Mouse (Mus musculus) lung, adult 18-20 months (tissue): ENCODE results near the gene Inka1.
A peak's percentile ranks its signal among the peaks of the same experiment; 100 is the strongest.
"Not testable (repeated sequence)": the region's sequence is repeated elsewhere in the genome, so short reads cannot be mapped to it uniquely, and the experiment has no call there.

ENCODE experiments used
- DNase-seq, 2 experiments: peaks; one replicate each; pipeline ENCODE4 v3.0.0; 2022; ENCODE audit warnings: mixed read lengths in 2 of 2

The Inka1 gene

DNA sequence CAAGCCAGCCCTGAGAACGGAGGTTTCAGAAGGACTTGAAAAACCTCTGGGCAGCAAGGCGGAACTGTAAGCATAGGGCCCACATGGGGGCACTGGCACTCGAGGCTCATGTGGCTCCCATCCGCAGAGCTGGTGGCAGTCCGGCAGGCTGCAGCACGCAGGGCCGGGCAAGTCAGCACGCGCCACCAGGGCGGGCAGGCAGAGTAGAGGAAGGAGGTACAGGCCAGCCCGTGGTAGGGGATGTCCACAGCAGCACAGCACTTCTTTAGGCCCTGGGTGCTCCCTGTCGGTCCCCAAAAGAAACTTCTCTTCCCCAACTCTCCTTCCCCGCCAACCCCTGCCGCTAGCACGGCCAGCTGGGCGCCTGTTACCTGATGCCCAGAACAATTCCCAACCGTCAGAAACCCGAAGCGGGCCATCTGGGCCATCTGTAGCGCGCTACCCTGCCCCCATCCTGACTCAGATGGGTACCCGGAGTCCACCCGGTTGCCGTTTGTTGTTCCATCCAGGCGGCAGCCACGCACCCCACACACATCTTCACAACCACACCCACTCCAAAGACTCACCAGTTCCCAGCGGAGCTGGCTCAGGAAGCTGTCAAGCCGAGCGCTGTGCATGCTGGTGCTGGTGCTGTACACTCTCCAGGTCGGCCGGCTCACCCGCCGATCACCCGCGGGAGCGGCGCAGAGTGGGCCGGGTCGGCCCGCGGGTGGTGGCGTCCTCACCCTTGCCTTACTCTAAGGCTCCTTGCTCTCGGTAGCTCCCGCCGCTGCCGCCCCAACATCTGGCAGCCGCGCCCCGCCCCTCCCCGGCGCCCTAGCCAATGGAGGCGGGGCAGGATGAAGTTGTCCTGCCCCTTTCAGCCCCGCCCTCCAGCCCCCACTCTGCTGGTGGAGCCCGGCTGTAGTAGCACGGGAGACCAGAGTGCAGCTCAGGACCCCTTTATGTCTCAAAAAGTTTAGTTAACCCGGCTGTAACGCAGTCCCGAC is at the start of gene Inka1:
Gene Inka1, minus strand, starts transcription at position 749 of the 989 bp plus-strand sequence.
- peak; percentile 86 to 90 for DNase-seq

DNA sequence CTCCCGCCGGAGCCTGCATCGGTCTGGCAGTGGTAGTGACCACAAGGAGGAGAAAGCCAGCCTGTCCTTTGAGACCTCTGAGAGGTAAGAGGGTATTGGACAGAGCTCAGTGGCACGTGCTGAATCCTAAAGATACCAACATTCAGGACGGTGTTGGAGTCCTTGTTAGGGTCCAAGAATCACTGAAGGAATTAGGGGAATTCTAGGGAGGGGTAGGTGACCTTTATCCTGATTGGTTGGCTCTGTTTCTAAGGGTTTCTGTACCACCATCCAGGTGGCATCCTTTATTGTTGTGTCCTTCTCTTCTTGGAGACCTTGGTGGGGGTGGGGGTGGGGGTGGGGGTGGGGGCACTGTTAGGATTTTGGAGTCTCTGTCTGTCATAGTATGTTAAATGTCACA is 46.4 kb upstream of the Inka1 start:
- no peak for DNase-seq

DNA sequence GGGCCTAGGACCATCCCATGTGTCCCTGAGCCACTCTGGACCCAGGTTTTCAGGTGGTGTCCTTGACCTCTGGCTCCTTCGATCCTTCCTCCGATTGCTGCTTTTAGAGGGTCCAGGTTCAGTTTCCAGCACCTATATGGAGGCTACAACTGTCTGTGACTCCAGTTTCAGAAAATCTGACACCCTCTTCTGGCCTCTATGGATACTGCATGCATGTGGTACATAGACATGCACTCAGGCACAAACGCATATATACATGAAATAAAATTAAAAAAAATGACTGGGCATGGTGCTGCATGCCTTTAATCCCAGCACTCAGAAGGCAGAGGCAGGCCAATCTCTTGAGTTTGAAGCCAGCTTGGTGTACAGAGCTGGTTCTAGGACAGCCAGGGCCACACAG is 42.2 kb upstream of the Inka1 start:
- no peak for DNase-seq

DNA sequence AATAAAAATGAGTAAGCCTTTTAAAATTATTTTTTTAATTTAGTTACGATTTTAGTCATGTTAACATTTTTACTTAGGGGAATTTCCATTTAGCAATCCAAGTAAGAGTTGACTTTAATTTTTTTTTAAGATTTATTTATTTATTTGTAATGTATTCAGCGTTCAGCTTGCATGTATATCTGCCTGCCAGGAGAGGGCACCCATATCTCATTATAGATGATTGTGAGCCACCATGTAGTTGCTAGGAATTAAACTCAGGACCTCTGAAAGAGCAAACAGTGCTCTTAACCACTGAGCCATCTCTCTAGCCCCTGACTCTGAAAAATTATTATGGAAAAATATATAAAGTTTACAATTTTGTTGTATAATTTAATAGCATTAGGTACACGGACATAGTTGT is 40.9 kb upstream of the Inka1 start:
- DNase-seq, result no peak

GRCm38 (mm10) chr9:108023216-108023615 is 37.5 kb upstream of the Inka1 start:
- no peak for DNase-seq

DNA sequence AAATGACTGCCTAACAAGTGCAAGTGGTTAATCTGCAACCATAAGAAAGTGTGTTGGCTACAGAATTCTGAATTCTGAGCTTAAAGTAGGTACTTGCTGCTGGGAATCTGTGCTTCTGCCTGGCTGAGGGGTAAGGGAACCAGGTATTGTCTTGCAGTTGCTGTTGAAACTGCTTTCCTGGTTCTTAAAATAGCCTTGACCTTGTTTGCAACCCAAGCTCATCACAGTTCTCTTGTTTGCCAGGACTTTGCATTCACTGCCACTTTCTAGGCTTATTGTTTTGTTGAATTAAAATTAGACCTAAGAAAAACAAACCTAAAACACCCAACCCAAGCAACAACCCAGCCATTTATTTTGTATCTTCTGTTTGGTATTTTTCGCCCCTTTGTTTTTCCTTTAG is 35.1 kb upstream of the Inka1 start:
- DNase-seq, result no peak

DNA sequence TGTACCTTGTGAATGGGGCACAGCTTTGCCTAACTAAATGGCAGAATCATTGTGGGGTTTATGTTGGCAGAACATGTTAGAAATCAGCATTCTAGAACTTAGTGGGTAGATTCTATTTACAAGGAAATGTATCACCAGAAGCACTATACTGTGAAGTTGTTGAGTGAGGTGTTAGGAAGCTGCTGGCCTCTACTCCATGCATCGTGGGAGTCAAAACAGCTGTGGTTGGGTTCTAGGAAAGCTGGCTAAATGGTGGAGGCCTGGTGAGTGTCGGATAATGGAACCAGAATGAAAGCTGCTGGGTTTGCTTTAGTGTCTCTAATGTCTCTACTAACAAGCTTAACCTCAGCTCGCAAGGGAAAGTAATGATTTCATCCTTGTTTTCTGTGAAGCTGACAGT is 31.4 kb upstream of the Inka1 start:
- no peak for DNase-seq

DNA sequence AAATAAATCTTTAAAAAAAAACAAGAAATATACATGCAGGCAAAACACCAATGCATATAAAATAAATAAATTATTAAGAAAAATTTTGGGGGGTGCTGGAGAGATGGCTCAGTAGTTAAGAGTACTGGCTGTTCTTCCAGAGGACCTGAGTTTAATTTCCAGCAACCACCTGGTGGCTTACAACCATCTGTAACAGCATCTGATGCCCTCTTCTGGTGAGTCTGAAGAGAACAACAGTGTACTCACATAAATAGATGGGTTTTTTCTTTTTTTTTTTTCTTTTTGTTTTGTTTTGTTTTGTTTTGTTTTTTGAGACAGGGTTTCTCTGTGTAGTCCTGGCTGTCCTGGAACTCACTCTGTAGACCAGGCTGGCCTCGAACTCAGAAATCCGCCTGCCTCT is 27.9 kb upstream of the Inka1 start:
- DNase-seq, result not testable (repeated sequence)

GRCm38 (mm10) chr9:108010385-108010784 is 24.7 kb upstream of the Inka1 start:
- no peak for DNase-seq

DNA sequence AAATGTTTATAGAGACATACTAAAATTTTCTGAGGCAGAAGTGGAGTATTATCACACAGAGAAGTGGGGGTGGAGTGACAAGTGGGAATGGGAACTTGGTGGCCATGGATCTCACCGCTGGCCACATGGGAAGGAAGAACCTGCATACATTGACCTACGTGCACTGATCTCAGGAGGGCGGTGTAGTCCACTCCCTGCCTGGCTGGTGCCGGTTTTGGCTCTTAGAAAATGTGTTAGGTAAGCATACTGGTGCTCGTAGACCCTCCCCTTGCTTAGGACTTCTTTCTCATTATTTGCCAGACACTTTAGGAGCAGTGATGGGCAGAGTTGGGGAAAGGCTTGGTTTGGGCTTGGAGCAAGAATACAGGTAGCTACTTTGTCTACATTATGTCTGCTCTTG is 22.4 kb upstream of the Inka1 start:
- DNase-seq, result peak in 1 of 2 experiments; percentile 10

DNA sequence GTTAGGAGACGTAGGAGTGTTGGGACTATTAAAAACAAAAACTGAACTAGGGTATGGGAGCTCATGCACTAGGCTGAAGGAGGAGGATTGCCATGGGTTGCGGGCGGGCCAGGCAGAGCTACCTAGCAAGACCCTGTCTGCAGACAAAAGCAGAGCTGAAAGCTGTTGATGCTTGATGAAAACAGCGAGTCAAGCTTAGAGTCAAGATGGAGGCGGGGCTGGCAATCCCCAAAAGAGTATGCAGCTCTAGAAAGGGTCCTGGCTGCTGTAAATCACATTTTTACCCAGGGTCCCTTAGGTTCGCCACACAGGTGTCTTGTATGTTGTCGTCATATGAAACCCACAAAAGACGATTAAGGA is 17.8 kb upstream of the Inka1 start:
- no peak for DNase-seq

- no peak for DNase-seq
Measured at GRCm38 (mm10) chr9:108002778-108003530, 17.3 kb upstream of the Inka1 start.

- DNase-seq, result peak; percentile 100
Measured at GRCm38 (mm10) chr9:108001922-108002770, 16.5 kb upstream of the Inka1 start, which contains the start of gene Ip6k1. Gene Ip6k1, plus strand, starts transcription at chr9:108002501.

DNA sequence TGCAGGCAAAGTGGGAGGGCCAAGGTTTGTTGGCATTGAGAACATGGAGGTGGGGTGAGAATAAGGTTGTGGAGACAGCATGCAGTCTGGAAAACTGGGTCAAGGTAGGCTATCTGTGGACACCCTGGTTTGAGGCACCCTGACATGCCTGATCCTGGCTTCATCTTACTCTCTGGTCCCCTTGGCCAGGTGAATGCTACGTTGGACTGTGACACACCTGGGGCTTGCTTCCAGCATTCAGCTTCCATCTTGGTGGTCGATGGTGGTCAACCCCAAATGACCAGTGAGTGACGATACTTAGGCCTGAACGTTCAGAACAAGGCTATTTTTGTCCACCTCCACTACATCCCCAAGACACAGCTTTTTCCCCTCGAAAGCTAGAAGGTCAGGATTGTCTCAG is 10.4 kb upstream of the Inka1 start, which contains the start of gene Gm20662:
Gene Gm20662, plus strand, starts transcription at position 301 of the 400 bp plus-strand sequence.
- DNase-seq, result no peak

- no peak for DNase-seq
Measured at GRCm38 (mm10) chr9:107995513-107995912, 9.8 kb upstream of the Inka1 start.

DNA sequence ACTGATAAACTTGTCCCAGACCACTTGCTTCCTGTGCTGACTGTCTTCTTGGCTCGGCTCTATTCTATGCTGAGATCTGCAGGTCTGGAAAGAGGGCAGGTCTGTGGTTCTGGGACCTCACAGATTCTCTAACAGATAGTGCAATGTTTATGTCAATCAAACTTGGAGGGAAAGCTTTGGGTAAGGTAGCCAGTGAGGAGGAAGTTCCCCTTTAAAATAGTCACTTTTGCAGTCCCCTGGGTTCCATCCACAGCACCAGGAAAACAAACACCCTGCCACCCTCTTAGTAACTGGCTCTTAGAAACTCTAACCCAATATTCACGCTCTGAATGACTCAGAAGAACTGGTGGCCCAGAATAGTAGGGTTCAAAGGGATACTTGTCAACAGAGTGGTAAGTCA is 8.8 kb upstream of the Inka1 start:
- no peak for DNase-seq

DNA sequence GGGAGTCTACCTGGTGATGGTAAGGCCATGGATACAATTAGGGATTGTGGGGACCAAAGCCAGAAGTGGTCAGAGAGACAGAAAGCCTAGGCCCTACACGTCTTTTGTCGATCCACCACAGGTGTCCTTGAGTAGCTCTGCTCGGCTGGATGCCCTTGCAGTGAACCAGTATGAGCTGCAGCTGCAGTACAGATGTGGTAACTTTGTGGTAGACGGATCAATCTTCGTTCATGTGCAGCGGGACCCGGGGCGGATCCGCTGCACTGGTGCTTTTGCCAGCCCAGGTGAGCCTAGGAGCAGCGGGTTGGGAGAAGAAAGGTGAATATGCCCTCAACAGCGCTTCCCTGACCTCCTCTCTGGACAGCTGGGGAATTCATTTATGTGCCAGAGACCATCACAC is 7.3 kb upstream of the Inka1 start:
- DNase-seq, result no peak

DNA sequence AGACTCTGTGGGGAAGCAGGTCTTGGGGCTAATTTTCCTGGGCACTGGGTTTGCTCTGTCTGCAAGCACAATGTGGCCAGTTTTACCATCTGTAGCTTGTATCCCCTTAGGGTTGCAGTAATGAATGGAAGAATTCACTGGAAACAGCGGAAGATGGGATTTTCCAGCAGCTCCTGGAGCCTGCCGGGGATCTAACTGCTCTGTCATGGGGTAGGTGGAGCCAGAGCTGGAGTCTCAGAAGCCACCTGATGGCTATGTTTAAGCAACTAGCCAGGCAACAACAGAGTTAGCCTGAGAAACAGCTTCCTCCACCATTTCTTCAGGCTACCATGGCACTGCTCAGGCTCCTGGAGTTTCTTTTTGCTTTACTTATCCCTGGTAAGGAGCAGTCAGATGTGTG is 6.5 kb upstream of the Inka1 start, which contains the start of gene Cdhr4:
Gene Cdhr4, plus strand, starts transcription at position 301 of the 400 bp plus-strand sequence.
- no peak for DNase-seq

GRCm38 (mm10) chr9:107987950-107988349 is 2.3 kb upstream of the Inka1 start:
- no peak for DNase-seq

GRCm38 (mm10) chr9:107986376-107986775 is 697 bp upstream of the Inka1 start:
- DNase-seq, result peak; percentile 84 to 86

DNA sequence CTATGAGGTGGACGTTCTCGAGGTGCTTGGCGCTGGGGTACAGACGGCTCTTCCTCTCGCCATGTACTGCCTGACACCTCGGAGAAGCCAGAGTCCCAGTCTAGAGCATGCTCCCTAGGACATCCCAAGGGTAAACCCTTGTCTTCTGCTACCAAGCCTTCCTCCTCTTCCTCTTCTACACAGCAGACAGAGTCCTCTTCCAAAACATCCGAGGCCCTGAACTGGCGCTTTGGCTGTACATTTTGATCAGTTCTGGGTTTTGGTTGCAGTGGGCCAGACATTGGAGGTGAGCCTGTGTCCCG is 974 bp downstream of the Inka1 start:
- DNase-seq, result no peak

- DNase-seq, result no peak
Measured at GRCm38 (mm10) chr9:107984052-107984753, 1.5 kb downstream of the Inka1 start.
